Mouse (Mus musculus): ENCODE measurements around the gene Sept9.

DNA sequence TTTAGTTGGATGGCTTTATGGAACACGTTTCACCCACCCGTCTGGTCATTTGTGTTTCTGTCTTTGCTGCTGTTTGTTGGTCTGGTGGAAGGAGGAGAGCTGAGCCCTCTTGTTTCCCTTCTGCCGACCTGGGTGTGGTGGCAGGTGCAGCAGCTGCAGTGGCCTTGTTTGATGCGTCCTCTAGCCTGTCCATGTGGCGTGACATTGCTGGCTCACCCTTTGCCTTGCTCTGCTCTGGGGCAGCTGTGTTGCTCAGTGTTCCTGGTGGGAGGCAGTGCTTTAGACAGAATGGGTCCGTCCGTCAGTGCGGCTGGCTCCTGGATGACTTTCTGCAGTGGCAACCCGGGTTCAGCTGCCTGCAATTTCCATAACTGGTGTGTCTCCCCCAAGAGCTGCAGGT, 45.9 kb upstream of the Sept9 start:
- TF ChIP-seq CTCF (IDR thresholded peaks at IDR 0.05; ENCODE audit: borderline replicate concordance, insufficient read depth, low read depth, low read length) (no peak), POLR2A (IDR thresholded peaks at IDR 0.05; ENCODE audit: borderline replicate concordance, insufficient read depth, low read length) (no peak)

Measured in cerebellum, adult 2 months (tissue).